11 mouse cellular contexts compared by ENCODE assay signal in genomic region chr2:173027169-173027823, GRCm38 (mm10). TPM values are rescaled to one million over a fixed set of nuclear protein-coding genes. Genes with fewer than 3 reads are reported as not detected.
DNase-seq lines count a peak whose midpoint lies in the region; ATAC-seq lines count a peak whose summit lies in the region.
"Had no signal": no experiment of that assay in that cellular context is flagged by ENCODE, and none has a peak within 500 bp of the region (broad histone marks: within the 10 kb centered on the region; RNA-seq: fewer than 3 reads in every experiment).

No protein-coding gene starts in this region.

- H3K4me1 ChIP-seq in heart, embryonic 13.5 days = peaks cover 97% of the 10 kb centered on the region
- peaks cover 57% of the 10 kb centered on the region for H3K4me1 ChIP-seq in limb, embryonic 15.5 days
- peaks cover 49% of the 10 kb centered on the region for H3K4me1 ChIP-seq in neural tube, embryonic 15.5 days

- H3K9me3 ChIP-seq in heart, embryonic 13.5 days = no peaks in the 10 kb centered on the region
- no peaks in the 10 kb centered on the region for H3K9me3 ChIP-seq in limb, embryonic 15.5 days
- no peaks in the 10 kb centered on the region for H3K9me3 ChIP-seq in neural tube, embryonic 15.5 days (replicated peaks)

- DNase-seq in heart, adult 18-20 months = no peak
- peak; percentile 63 for DNase-seq in thymus, postnatal 14 days
- DNase-seq in thymus, adult 18-20 months = no peak
- DNase-seq in spleen, adult 12 weeks (ENCODE audit: low spot score) = no peak
- DNase-seq: kidney, adult 9 months; right cerebral cortex, postnatal 4 days had no signal

- peak overlapping the region; percentile 76 for H3K4me2 ChIP-seq in heart, embryonic 13.5 days
- H3K4me2 ChIP-seq in limb, embryonic 15.5 days = no peak overlapping the region
- no peak overlapping the region for H3K4me2 ChIP-seq in neural tube, embryonic 15.5 days

- H3K27ac ChIP-seq in heart, embryonic 13.5 days (replicated peaks) = peak overlapping the region; percentile 86
- peak overlapping the region; percentile 0 for H3K27ac ChIP-seq in limb, embryonic 15.5 days
- no peak overlapping the region for H3K27ac ChIP-seq in neural tube, embryonic 15.5 days (replicated peaks)

- 76% methylated on average over 6 of the region's 6 CpGs for WGBS in heart, embryonic 13.5 days
- 89% methylated on average over 6 of the region's 6 CpGs for WGBS in limb, embryonic 15.5 days
- WGBS in neural tube, embryonic 15.5 days = 95% methylated on average over 6 of the region's 6 CpGs

- H3K27me3 ChIP-seq in heart, embryonic 13.5 days (replicated peaks) = no peaks in the 10 kb centered on the region
- H3K27me3 ChIP-seq in limb, embryonic 15.5 days = no peaks in the 10 kb centered on the region
- no peaks in the 10 kb centered on the region for H3K27me3 ChIP-seq in neural tube, embryonic 15.5 days (replicated peaks)
- H3K27me3 ChIP-seq: Patski had no signal

- H3K4me3 ChIP-seq in heart, embryonic 13.5 days = peak overlapping the region; percentile 93
- H3K4me3 ChIP-seq in limb, embryonic 15.5 days = no peak overlapping the region
- H3K4me3 ChIP-seq in neural tube, embryonic 15.5 days (replicated peaks) = no peak overlapping the region

- no peak for ATAC-seq in heart, embryonic 13.5 days (ENCODE audit: extremely low read depth, insufficient number of reproducible peaks, low FRiP score, low TSS enrichment)
- no peak for ATAC-seq in limb, embryonic 15.5 days (ENCODE audit: insufficient number of reproducible peaks, low FRiP score, low TSS enrichment, low read depth)
- ATAC-seq in neural tube, embryonic 15.5 days (ENCODE audit: low FRiP score) = no peak
- ATAC-seq in megakaryocyte progenitor cell, adult 5-6 weeks (replicated peaks; ENCODE audit: poor library complexity) = no peak
- ATAC-seq: Patski had no signal

- peak overlapping the region; percentile 96 for H3K9ac ChIP-seq in heart, embryonic 13.5 days
- H3K9ac ChIP-seq in limb, embryonic 15.5 days = no peak overlapping the region
- no peak overlapping the region for H3K9ac ChIP-seq in neural tube, embryonic 15.5 days (replicated peaks)

- peaks cover 91% of the 10 kb centered on the region for H3K36me3 ChIP-seq in heart, embryonic 13.5 days
- H3K36me3 ChIP-seq in limb, embryonic 15.5 days = peaks cover 32% of the 10 kb centered on the region
- H3K36me3 ChIP-seq in neural tube, embryonic 15.5 days = 0 out of 2 replicates have a peak, but pooled peaks cover 14% of the 10 kb centered on the region

RNA-seq across cellular contexts. Expression of gene Rbm38, which starts 7.0 kb away (rescaled TPM):
- polyA plus RNA-seq in heart, embryonic 13.5 days (2015; fragmentation: Nextera tagmentation; extraction: Ambion mirVana) = 116 and 121 TPM in 2 replicates
- 100 to 1,000 TPM; 171 to 173 TPM for total RNA-seq in heart, adult 18-20 months (2021)
- 21.9 and 37.9 TPM in 2 replicates for polyA plus RNA-seq in limb, embryonic 15.5 days (2015; fragmentation: Nextera tagmentation; extraction: Ambion mirVana)
- 11.5 and 22.7 TPM in 2 replicates for polyA plus RNA-seq in neural tube, embryonic 15.5 days (2015; fragmentation: Nextera tagmentation; extraction: Ambion mirVana)
- total RNA-seq in megakaryocyte progenitor cell, adult 5-6 weeks (2015) = 130 and 153 TPM in 2 replicates
- total RNA-seq in megakaryocyte progenitor cell, adult 5-6 weeks (2017) = 50.3 and 55.9 TPM in 2 replicates

RNA-seq across cellular contexts. Expression of gene Rae1, which starts 27.4 kb away (rescaled TPM):
- 94.7 and 106 TPM in 2 replicates for polyA plus RNA-seq in heart, embryonic 13.5 days (2015; fragmentation: Nextera tagmentation; extraction: Ambion mirVana)
- 10 to 100 TPM; 21.5 to 21.8 TPM for total RNA-seq in heart, adult 18-20 months (2021)
- polyA plus RNA-seq in limb, embryonic 15.5 days (2015; fragmentation: Nextera tagmentation; extraction: Ambion mirVana) = 112 and 115 TPM in 2 replicates
- 109 and 117 TPM in 2 replicates for polyA plus RNA-seq in neural tube, embryonic 15.5 days (2015; fragmentation: Nextera tagmentation; extraction: Ambion mirVana)
- total RNA-seq in megakaryocyte progenitor cell, adult 5-6 weeks (2015) = 121 and 128 TPM in 2 replicates
- total RNA-seq in megakaryocyte progenitor cell, adult 5-6 weeks (2017) = 72.9 and 76.3 TPM in 2 replicates

RNA-seq across cellular contexts. Expression of gene Spo11, which starts 49.8 kb away (rescaled TPM):
- polyA plus RNA-seq in heart, embryonic 13.5 days (2015; fragmentation: Nextera tagmentation; extraction: Ambion mirVana) = 0.11 and 0.23 TPM in 2 replicates
- not detected for total RNA-seq in heart, adult 18-20 months (2021)
- polyA plus RNA-seq in limb, embryonic 15.5 days (2015; fragmentation: Nextera tagmentation; extraction: Ambion mirVana) = 3.4 and 3.8 TPM in 2 replicates
- polyA plus RNA-seq in neural tube, embryonic 15.5 days (2015; fragmentation: Nextera tagmentation; extraction: Ambion mirVana) = 0.44 and 1.1 TPM in 2 replicates
- not detected in 2 replicates for total RNA-seq in megakaryocyte progenitor cell, adult 5-6 weeks (2015)
- total RNA-seq in megakaryocyte progenitor cell, adult 5-6 weeks (2017) = not detected in 2 replicates
